Mouse (Mus musculus) stomach, postnatal 0 days (tissue): ENCODE measurements around the gene BC030867.

ENCODE experiments used
- CTCF ChIP-seq: IDR thresholded peaks from 2 replicates; pipeline ENCODE4 v1.5.1; 2016; ENCODE audit warnings: antibody characterized with exemption, low read depth, mild to moderate bottlenecking, moderate library complexity
- EP300 ChIP-seq: optimal IDR thresholded peaks from 2 replicates; pipeline ENCODE3; 2016; ENCODE audit warnings: antibody characterized with exemption

DNA sequence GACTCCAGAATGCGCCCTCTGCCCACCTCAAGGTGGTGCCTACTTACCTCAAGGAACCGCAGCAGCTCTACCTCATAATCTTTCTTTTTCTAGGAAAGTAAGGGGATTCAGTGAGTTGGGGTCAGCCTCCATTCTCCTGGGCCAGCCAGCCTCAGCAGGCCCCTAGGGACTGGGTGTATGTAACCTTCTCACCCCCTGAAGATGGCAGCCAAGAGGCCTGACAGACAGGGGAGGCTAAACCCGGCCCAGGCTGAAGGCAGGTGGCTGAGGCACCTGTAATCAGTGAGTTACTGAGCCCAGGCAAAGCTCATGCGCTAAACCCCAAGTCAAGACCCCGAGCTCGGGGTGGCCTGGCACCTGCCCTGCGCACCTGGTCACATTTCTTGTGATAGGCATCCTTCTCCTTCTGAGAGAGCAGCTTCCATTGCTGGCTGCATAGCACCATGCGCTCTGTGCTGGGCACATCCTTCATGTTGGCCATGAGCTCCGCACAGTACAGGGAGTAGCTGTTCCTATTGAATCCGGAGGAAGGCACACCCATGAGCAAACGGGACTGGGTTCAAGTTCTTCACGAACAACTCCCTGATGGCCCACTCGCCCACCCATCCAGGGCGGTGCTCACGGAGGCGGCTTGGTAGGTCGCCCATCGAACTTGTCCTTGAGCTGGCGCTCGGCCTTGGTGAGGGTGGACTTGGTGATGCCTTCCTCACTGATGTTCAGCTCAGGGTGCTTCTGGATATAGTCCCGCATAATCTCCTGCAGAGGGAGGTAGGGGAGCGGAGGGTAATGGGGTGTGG is 61.3 kb downstream of the BC030867 start:
- TF ChIP-seq CTCF (no peak), EP300 (no peak)
